Mouse (Mus musculus) liver, postnatal 0 days (tissue): ENCODE measurements around the gene Fam78b. TPM values are rescaled to one million over a fixed set of nuclear protein-coding genes. Genes with fewer than 3 reads are reported as not detected.

Source experiments
- ATAC-seq: fragments of 200-750 bp; cut with Nextera tagmentation; 2 replicates; pipeline ENCODE4 v1.8.0; 2017; ENCODE audit warnings: mild to moderate bottlenecking, moderate library complexity
- DNase-seq: peaks from one replicate; pipeline ENCODE4 v3.0.0-alpha.2; 2016
- H3K27ac ChIP-seq: fragments of 300-500 bp; sonication (generic); 2 replicates; pipeline ENCODE4 v1.5.1; 2014; ENCODE audit warnings: antibody characterized with exemption, moderate library complexity, mild to moderate bottlenecking, low read depth
- H3K27me3 ChIP-seq: fragments of 300-500 bp; sonication (generic); 2 replicates; pipeline ENCODE4 v1.6.1; 2014; ENCODE audit warnings: low read length, control low read depth, mixed read lengths; ENCODE audit not compliant: insufficient read depth
- H3K36me3 ChIP-seq: fragments of 300-500 bp; sonication (generic); replicated peaks from 2 replicates; pipeline ENCODE4 v1.6.1; 2014; ENCODE audit warnings: mild to moderate bottlenecking, control low read depth, low read length, moderate library complexity, mixed read lengths; ENCODE audit not compliant: insufficient read depth
- H3K4me1 ChIP-seq: fragments of 300-500 bp; sonication (generic); 2 replicates; pipeline ENCODE4 v1.6.1; 2014; ENCODE audit warnings: antibody characterized with exemption, mild to moderate bottlenecking, control low read depth; ENCODE audit not compliant: insufficient read depth
- H3K4me2 ChIP-seq: fragments of 300-500 bp; sonication (generic); 2 replicates; pipeline ENCODE4 v1.6.1; 2014; ENCODE audit warnings: low read depth, mild to moderate bottlenecking, low read length, moderate library complexity, mixed read lengths
- H3K4me3 ChIP-seq: fragments of 300-500 bp; sonication (generic); 2 replicates; pipeline ENCODE4 v1.5.1; 2014; ENCODE audit warnings: low read depth, low read length
- H3K9ac ChIP-seq: fragments of 300-500 bp; sonication (generic); replicated peaks from 2 replicates; pipeline ENCODE4 v1.6.1; 2014; ENCODE audit warnings: mild to moderate bottlenecking, moderate library complexity
- H3K9me3 ChIP-seq: fragments of 300-500 bp; sonication (generic); 2 replicates; pipeline ENCODE4 v1.6.1; 2016; ENCODE audit warnings: mild to moderate bottlenecking, control low read depth, low read length, mixed read lengths
- CTCF ChIP-seq: sonication (generic); IDR thresholded peaks from 2 replicates; pipeline ENCODE4 v1.5.1; 2016; ENCODE audit warnings: antibody characterized with exemption, low read depth
- EP300 ChIP-seq: IDR thresholded peaks from 2 replicates; pipeline ENCODE4 v1.6.1; 2016; ENCODE audit warnings: antibody characterized with exemption, low read depth, mild to moderate bottlenecking
- WGBS: fragments of 180-500 bp; shearing (Covaris S2); extraction: QIAGEN DNeasy Blood & Tissue Kit; methylation state at CpG from one replicate; pipeline ENCODE4 v1.1.7; 2014; ENCODE audit not compliant: insufficient replicate concordance; 5-methylcytosine and 5-hydroxymethylcytosine counted together
- polyA plus RNA-seq: library from polyadenylated mRNA; unstranded; fragments of >200 nt; fragmentation: Nextera tagmentation; extraction: Ambion mirVana; gene quantifications from 2 replicates; pipeline ENCODE4 v1.2.1, GENCODE M21; 2015

Fam78b gene
- polyA plus RNA-seq, 1 experiment from 2014 or later = 0.07 TPM

DNA sequence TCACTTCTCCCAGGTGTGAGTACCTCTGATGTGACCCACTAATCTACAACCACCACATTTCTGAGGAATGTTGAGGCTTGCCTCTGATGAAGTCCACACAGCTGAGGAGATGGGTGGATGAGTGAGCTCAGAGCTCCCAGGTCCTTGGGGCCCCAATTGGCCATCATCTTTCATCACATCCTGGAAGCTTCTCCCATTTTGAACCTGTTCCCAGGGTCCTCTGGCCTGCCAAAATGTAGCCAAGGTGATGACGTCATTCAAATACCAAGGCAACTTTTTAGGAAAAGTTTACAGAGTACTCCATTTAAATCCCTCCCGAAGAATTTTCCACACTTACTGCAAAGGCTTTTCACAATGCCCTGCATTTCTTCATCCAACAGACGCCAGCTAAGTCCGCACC, 104.7 kb downstream of the Fam78b start:
- Histone ChIP-seq H3K27ac (no peak overlapping the region), H3K4me2 (no peak overlapping the region), H3K4me1 (no peaks in the 10 kb centered on the region), H3K36me3 (no peaks in the 10 kb centered on the region), H3K27me3 (no peaks in the 10 kb centered on the region), H3K9me3 (no peaks in the 10 kb centered on the region), H3K4me3 (no peak overlapping the region), H3K9ac (no peak overlapping the region)
- TF ChIP-seq CTCF = no peak
- TF ChIP-seq EP300 = no peak
- WGBS = 68% methylated on average over 4 of the region's 4 CpGs
- DNase-seq = no peak
- ATAC-seq = no peak

DNA sequence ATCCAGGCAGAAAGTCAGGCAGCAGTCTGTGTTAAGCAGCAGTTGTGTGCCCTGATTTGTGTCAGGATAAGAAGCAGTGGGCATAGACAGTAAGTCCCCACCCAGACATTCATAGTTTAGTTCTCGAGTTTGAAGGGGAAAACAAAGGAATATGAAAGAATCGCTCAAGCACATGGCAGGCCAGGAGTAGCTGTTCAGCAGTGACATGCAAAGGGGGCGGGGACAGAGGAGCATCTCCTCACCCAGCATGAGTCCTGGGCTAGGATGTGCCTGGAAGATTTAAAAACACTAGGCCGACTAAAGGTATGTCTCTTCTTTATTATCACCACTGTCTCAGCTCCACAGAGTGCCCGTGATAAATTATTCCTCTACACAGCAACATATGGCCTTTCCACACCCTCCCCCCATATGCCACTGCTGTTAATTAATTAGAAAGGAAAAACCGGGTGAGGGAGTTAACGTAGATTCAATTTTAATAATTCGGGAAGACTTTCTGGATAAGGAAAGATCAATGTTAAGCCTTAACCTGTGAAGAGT, 107.8 kb downstream of the Fam78b start:
- Histone ChIP-seq H3K36me3 (no peaks in the 10 kb centered on the region), H3K4me1 (no peaks in the 10 kb centered on the region), H3K4me3 (no peak overlapping the region), H3K27ac (no peak overlapping the region), H3K9ac (no peak overlapping the region), H3K4me2 (no peak overlapping the region), H3K9me3 (no peaks in the 10 kb centered on the region), H3K27me3 (no peaks in the 10 kb centered on the region)
- ATAC-seq = no peak
- TF ChIP-seq CTCF (no peak), EP300 (no peak)
- 67% methylated on average over 8 of the region's 8 CpGs for WGBS
- no peak for DNase-seq

DNA sequence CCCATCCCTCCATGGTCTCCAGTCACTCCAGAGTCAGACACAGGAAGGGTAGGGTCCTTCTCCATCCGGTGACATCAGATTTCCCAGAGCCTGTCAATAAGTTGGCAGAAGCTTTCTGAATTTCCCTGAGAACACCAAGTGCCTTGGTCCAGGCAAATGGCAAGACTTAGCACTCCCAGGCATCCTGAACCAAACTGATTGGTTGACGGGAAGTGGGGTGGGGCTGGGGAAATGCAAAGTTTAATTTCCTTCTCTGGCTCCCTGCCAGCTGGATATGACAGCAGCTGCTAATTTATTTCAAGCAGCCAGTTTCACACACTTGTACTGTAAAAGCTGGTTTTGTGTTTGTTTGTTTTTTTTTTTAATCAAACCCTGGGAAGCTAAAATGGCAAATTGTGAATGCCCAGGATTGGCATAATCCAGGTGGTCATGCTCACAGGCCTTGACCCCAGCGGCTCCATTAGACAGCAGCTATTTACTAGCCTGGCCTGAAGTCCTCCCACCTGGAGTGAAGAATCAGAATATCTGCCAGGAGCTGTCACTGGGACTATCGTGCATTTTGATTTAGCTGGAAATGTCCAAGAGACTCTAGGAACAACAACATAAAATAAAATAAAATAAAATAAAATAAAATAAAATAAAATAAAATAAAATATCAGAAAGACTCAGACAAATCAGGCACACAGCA, 113.3 kb downstream of the Fam78b start:
- H3K4me1 ChIP-seq = no peaks in the 10 kb centered on the region
- H3K9me3 ChIP-seq = no peaks in the 10 kb centered on the region
- ATAC-seq (no peak), DNase-seq (no peak)
- H3K36me3 ChIP-seq = no peaks in the 10 kb centered on the region
- H3K9ac ChIP-seq = no peak overlapping the region
- no peak overlapping the region for H3K27ac ChIP-seq
- no peak overlapping the region for H3K4me2 ChIP-seq
- H3K27me3 ChIP-seq = no peaks in the 10 kb centered on the region
- TF ChIP-seq EP300 = no peak
- TF ChIP-seq CTCF = no peak
- H3K4me3 ChIP-seq = no peak overlapping the region
- WGBS = 63% methylated on average over 4 of the region's 4 CpGs

DNA sequence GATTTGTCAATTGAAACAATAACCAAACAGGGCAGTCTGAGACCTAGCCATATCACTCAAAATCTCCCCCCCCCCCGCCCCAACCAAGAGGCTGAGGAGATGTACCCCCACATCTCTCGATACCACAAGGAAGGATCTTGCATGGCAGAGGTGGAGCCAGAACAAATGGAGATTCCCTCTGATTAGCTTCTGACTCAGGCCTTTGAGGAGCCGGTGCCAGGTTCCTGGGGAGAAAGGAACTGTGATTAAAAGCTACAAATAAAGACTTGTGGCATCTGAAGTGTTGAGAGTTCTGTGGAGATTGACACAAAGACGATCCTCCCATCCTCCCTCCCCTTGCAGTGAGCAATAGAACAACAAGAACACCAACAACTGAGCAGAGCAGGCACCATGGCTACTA, 113.9 kb downstream of the Fam78b start:
- no peaks in the 10 kb centered on the region for H3K4me1 ChIP-seq
- H3K9ac ChIP-seq = no peak overlapping the region
- no peak for ATAC-seq
- no peak overlapping the region for H3K4me2 ChIP-seq
- 36% methylated on average over 4 of the region's 4 CpGs for WGBS
- no peak overlapping the region for H3K4me3 ChIP-seq
- DNase-seq = no peak
- no peaks in the 10 kb centered on the region for H3K9me3 ChIP-seq
- no peaks in the 10 kb centered on the region for H3K27me3 ChIP-seq
- no peak for TF ChIP-seq CTCF
- TF ChIP-seq EP300 = no peak
- no peaks in the 10 kb centered on the region for H3K36me3 ChIP-seq
- H3K27ac ChIP-seq = no peak overlapping the region

DNA sequence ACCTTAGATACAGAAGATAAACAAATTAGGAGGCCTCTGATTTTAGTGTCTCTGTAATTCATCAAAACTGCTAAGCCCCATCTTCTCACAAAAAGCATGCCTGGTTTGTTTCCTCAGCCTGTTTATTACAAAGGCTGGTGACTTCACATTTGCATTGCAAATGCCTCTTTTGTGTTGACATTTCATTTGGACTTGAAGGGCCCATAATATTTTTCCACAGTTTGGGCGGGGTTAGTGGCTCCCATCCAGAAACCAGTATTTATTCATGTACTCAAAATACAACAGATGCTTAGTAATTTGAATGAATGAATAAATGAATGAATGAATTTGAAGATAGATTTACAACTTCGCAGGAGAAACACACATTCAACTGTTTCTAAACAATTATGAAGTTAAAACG, 115.5 kb downstream of the Fam78b start:
- WGBS = 68% methylated on average over 3 of the region's 3 CpGs
- Histone ChIP-seq H3K36me3 (no peaks in the 10 kb centered on the region), H3K9ac (no peak overlapping the region), H3K4me2 (no peak overlapping the region), H3K27me3 (no peaks in the 10 kb centered on the region), H3K4me1 (no peaks in the 10 kb centered on the region), H3K27ac (no peak overlapping the region), H3K9me3 (no peaks in the 10 kb centered on the region), H3K4me3 (no peak overlapping the region)
- DNase-seq (no peak), ATAC-seq (no peak)
- TF ChIP-seq CTCF (no peak), EP300 (no peak)

DNA sequence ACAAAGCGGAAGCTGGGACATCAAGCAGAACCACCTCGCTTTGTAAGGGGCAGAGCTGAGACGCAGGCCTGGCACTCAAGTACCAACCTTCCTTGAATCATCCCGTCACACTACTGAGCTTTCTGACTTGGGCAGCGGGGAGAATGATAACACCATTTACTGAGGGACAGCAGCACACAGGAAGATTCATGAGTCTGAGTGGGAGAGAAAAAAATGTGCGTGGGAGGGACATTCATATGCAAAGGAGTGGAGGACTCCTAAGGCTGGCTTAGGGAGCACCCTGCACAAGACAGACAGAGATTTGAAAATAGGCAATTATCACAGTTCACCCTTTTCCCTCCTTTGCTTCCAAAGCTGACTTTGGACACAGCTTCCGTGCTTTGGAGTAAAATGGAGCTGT, 117.8 kb downstream of the Fam78b start:
- Histone ChIP-seq H3K4me1 (no peaks in the 10 kb centered on the region), H3K9me3 (no peaks in the 10 kb centered on the region), H3K27ac (no peak overlapping the region), H3K4me3 (no peak overlapping the region), H3K36me3 (no peaks in the 10 kb centered on the region), H3K4me2 (no peak overlapping the region), H3K9ac (no peak overlapping the region), H3K27me3 (no peaks in the 10 kb centered on the region)
- no peak for ATAC-seq
- no peak for DNase-seq
- WGBS = 76% methylated on average over 7 of the region's 7 CpGs
- TF ChIP-seq EP300 (no peak), CTCF (no peak)
